Mouse (Mus musculus): ENCODE results near the gene Fbxl3. TPM values are rescaled to one million over a fixed set of nuclear protein-coding genes. Genes with fewer than 3 reads are reported as not detected.

Gene Fbxl3
- polyA plus RNA-seq, 1 experiment from 2014 or later: 16.2 TPM

DNA sequence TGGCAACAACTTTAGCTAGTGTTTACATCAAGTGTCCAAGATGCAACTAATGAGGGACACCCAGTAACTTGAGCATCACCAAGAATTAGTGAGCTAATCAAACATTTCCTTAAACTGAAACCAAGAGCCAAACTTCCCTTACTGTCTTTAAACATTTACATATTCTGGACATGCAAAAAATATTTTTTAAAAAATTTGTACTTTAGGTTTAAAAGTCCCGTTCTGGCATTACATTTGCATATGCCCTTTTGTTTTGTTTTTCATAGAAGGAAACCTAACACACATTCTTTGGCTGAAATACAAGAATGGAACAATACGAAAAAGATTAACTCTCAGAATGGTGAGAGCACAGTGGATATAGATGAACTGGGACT lies 1.2 kb downstream of the Fbxl3 start:
- H3K9me3 ChIP-seq (replicated peaks): no peaks in the 10 kb centered on the region
- DNase-seq (ENCODE audit: low spot score): no peak
- peaks cover 14% of the 10 kb centered on the region for H3K4me1 ChIP-seq
- 5% methylated on average over 2 of the region's 2 CpGs for WGBS
- peaks cover 33% of the 10 kb centered on the region for H3K36me3 ChIP-seq
- peak overlapping the region; percentile 89 for H3K4me3 ChIP-seq
- peak overlapping the region; percentile 99 for H3K27ac ChIP-seq
- H3K27me3 ChIP-seq (ENCODE audit: low read depth, poor library complexity, severe bottlenecking): no peaks in the 10 kb centered on the region

DNA sequence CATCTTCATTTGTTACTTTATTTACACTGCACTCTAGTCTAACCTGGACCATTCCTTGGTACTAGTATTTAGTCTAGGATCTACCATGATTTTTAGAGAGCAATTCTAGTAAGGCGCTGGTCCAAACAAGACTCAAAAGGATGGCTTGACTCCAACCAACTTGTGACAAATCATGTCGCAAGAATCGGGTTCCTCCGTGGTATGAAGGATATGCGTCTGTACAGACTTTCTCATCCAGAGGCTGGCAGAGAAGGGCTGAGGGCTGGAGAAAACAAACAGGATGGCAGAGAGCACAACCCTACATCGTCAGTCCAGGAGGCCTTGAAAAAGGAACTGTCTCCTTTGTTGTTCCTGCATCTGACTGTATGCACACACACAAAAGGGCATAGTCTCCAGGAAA lies 2.7 kb downstream of the Fbxl3 start:
- Histone ChIP-seq H3K36me3 (peaks cover 45% of the 10 kb centered on the region), H3K4me3 (no peak overlapping the region), H3K27me3 (ENCODE audit: low read depth, poor library complexity, severe bottlenecking) (no peaks in the 10 kb centered on the region), H3K4me1 (peaks cover 14% of the 10 kb centered on the region), H3K27ac (no peak overlapping the region), H3K9me3 (replicated peaks) (no peaks in the 10 kb centered on the region)
- WGBS: 92% methylated on average over 6 of the region's 6 CpGs
- DNase-seq (ENCODE audit: low spot score): no peak

DNA sequence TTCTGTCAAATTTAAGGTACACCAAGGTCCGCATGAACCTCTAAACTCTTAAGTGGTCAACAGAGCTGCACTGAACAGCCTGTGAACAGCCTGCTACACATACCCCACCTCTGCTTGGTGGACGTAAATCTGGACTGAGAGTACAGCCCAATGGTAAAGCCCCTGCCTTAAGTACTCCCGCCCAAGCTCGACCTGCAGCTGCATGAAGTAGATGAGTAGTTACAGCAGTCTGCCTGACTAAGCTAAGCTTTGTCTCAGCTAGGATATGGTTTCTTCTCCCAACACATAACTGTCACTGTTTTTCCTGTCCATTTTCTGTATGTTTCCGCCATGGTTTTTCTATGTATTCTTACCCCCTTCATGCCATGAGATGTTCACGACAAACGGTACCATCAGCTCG lies 3.5 kb downstream of the Fbxl3 start:
- Histone ChIP-seq H3K36me3 (peaks cover 53% of the 10 kb centered on the region), H3K4me3 (no peak overlapping the region), H3K4me1 (peaks cover 14% of the 10 kb centered on the region), H3K9me3 (replicated peaks) (no peaks in the 10 kb centered on the region), H3K27ac (no peak overlapping the region), H3K27me3 (ENCODE audit: low read depth, poor library complexity, severe bottlenecking) (no peaks in the 10 kb centered on the region)
- no peak for DNase-seq (ENCODE audit: low spot score)
- WGBS: 89% methylated on average over 8 of the region's 8 CpGs

DNA sequence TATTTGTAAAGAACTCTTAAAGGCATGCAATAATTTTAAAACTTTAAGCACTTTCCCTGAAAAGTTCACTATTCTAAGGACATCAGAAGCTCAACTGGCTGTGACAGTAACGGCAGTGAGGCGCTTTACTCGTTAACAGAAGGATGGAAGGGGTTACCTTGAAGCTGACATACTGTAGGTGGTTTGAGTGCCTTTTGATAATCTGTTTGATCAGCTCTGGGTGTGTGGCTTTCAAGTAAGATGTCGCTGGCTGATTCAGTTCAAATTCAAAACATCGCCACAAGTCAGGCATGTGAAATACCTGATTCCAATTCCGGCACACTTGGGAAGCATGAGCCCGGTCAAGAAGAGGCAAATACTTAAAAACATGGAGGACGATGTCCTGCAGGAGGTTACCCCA lies 4.3 kb downstream of the Fbxl3 start:
- DNase-seq (ENCODE audit: low spot score): no peak
- Histone ChIP-seq H3K27ac (no peak overlapping the region), H3K9me3 (replicated peaks) (no peaks in the 10 kb centered on the region), H3K36me3 (peaks cover 57% of the 10 kb centered on the region), H3K4me1 (peaks cover 10% of the 10 kb centered on the region), H3K4me3 (no peak overlapping the region), H3K27me3 (ENCODE audit: low read depth, poor library complexity, severe bottlenecking) (no peaks in the 10 kb centered on the region)
- WGBS: 93% methylated on average over 8 of the region's 8 CpGs

DNA sequence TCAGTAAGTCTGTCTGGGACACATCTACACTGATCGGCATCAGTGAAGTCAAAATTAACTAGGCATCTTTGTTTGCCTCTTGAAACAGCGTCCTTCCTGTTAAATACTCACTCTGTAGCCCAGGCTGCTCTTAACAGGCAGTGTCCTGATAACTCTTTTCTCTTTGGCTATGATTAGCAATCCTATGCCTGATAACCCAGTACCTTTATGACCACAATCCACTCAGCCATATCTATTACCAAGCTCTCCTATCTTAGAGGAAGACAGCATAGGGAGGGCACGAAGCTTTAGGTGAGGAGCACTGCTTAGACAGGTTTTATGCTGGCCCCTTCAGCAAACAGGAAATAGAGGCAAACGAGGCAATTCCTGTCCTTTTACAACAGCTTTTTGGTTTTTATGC lies 5.7 kb downstream of the Fbxl3 start:
- H3K36me3 ChIP-seq: peaks cover 66% of the 10 kb centered on the region
- H3K4me3 ChIP-seq: no peak overlapping the region
- no peak for DNase-seq (ENCODE audit: low spot score)
- peaks cover 10% of the 10 kb centered on the region for H3K4me1 ChIP-seq
- no peaks in the 10 kb centered on the region for H3K27me3 ChIP-seq (ENCODE audit: low read depth, poor library complexity, severe bottlenecking)
- H3K27ac ChIP-seq: no peak overlapping the region
- no peaks in the 10 kb centered on the region for H3K9me3 ChIP-seq (replicated peaks)
- WGBS: 74% methylated on average over 4 of the region's 4 CpGs

DNA sequence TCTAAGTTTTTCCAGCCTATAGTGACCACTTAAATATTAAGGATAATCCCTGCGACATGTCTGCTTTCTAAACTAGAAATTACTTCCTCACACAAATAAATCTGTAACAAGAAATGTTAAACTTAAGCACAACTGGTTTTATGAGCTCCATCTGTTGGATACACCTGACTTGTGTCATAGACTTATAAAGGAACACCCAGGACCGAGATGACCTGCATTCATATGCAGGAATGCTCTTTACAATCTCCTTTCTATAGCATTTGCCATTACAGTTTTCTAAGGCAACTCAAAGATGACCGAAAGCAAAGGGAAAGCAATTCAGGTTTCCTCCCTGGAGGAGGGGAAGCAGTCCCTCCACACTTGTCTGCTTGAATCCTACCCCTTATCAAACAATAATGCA lies 6.1 kb downstream of the Fbxl3 start:
- Histone ChIP-seq H3K9me3 (replicated peaks) (no peaks in the 10 kb centered on the region), H3K27ac (no peak overlapping the region), H3K4me3 (no peak overlapping the region), H3K36me3 (peaks cover 71% of the 10 kb centered on the region), H3K27me3 (ENCODE audit: low read depth, poor library complexity, severe bottlenecking) (no peaks in the 10 kb centered on the region), H3K4me1 (peaks cover 10% of the 10 kb centered on the region)
- WGBS: 87% methylated on average over 3 of the region's 3 CpGs
- DNase-seq (ENCODE audit: low spot score): no peak

DNA sequence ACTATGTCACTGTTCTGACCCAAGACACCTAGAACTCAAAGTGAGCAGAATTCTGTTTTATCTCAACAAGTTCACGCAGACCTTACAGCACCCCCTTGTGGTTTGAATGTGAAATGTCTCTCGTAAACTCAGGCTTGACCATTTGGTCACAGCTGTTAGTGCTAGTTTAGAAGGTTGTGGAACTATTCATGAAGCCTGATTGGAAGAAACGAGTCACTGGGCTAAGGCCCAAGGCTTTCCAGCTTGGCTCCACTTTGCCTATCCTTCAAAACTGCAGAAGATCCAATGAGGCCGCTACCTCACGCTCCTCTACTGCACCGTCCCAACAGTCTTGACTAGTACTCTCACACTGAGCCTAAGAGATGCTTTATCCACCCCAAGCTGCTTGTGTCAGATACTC lies 10.7 kb downstream of the Fbxl3 start:
- Histone ChIP-seq H3K4me3 (no peak overlapping the region), H3K36me3 (peaks cover 84% of the 10 kb centered on the region), H3K27me3 (ENCODE audit: low read depth, poor library complexity, severe bottlenecking) (no peaks in the 10 kb centered on the region), H3K9me3 (replicated peaks) (no peaks in the 10 kb centered on the region), H3K27ac (no peak overlapping the region), H3K4me1 (no peaks in the 10 kb centered on the region)
- WGBS: 72% methylated on average over 6 of the region's 6 CpGs
- DNase-seq (ENCODE audit: low spot score): peak; percentile 40

DNA sequence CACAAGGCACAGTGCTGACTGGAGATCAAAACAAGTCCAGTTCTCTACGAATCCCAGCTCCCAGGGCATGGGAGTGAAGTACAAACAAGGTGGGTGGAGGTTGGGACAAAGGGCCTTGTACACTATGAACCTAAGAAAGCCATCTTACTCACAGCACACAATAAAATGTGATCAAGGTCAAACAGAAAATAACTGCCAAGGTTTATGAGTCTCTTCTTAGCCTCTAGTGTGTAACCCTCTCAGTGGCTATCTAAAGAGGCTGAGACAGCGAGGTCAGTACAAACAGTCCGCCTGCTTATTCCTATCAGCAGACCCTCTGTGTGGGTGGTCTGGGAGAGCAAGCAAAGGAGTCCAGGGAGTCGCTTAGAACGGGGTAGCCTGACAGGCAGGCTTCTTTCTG lies 11.5 kb downstream of the Fbxl3 start:
- no peaks in the 10 kb centered on the region for H3K4me1 ChIP-seq
- 88% methylated on average over 5 of the region's 5 CpGs for WGBS
- H3K9me3 ChIP-seq (replicated peaks): no peaks in the 10 kb centered on the region
- no peak overlapping the region for H3K4me3 ChIP-seq
- peaks cover 82% of the 10 kb centered on the region for H3K36me3 ChIP-seq
- H3K27ac ChIP-seq: no peak overlapping the region
- no peak for DNase-seq (ENCODE audit: low spot score)
- no peaks in the 10 kb centered on the region for H3K27me3 ChIP-seq (ENCODE audit: low read depth, poor library complexity, severe bottlenecking)

DNA sequence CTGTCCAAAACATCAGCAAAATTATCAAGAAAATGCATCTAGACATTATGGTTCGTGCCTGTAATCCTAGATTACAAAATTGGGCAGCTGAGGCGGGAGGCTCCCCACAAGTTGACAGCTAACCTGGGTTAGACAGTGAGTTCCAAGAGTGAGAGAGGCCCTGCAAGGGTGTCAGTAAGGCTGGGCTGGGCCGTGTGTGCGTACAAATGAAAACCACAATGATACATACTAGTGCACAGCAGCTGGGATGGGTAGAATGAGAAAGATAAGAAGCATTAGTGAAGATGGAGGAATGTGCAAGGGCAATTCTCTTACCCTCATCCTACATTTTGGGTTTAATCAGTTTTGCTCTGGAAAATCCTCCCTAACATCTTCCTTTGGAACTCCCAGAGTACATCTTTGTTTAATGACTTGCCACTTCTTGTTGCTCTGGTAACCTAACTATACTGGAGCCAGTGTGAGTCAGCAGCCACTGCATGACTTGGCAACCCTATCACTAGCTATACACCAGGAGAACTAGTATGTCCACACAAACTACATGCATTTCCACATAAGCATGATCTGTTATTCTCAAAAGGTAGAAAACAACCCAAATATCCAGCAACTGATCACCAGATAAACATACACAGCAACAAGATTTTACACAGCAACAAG lies 12.6 kb downstream of the Fbxl3 start:
- Histone ChIP-seq H3K4me1 (no peaks in the 10 kb centered on the region), H3K36me3 (peaks cover 85% of the 10 kb centered on the region), H3K9me3 (replicated peaks) (no peaks in the 10 kb centered on the region), H3K27ac (no peak overlapping the region), H3K4me3 (no peak overlapping the region), H3K27me3 (ENCODE audit: low read depth, poor library complexity, severe bottlenecking) (no peaks in the 10 kb centered on the region)
- 89% methylated on average over 4 of the region's 4 CpGs for WGBS
- no peak for DNase-seq (ENCODE audit: low spot score)

DNA sequence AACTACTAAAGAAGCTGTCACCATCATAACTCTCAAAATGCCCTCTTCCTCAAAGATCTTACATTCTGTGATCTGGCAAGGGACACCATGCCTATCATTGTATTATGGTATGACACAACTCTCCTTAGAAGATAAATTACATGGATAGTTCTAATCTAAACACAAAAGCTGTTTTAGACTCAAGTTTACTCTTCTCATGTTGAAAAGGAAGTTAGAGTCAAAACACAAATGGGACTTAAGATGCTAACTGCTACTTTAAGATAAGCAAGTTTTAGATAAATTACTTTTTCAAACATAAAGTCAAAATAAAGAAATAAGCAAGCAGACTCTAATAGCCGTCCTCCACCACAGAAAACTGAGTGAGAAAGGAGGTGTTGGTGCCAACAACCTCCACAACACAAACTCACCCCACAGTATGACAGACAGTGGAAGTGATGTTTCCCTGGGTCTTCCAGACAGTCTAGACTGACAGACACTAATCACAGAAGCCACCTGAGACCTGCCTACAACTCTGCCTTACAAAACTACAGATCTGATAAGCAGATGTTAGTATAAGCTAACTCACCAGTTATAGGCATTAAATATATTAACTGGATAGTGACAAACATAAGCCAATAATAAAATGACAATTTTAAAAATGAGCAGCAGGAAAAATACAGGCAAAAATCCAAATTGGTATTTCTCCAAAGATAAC lies 13.4 kb downstream of the Fbxl3 start:
- no peak overlapping the region for H3K27ac ChIP-seq
- no peaks in the 10 kb centered on the region for H3K27me3 ChIP-seq (ENCODE audit: low read depth, poor library complexity, severe bottlenecking)
- H3K4me3 ChIP-seq: no peak overlapping the region
- H3K36me3 ChIP-seq: peaks cover 82% of the 10 kb centered on the region
- 92% methylated on average over 1 of the region's 1 CpGs for WGBS
- no peaks in the 10 kb centered on the region for H3K9me3 ChIP-seq (replicated peaks)
- H3K4me1 ChIP-seq: no peaks in the 10 kb centered on the region
- no peak for DNase-seq (ENCODE audit: low spot score)

DNA sequence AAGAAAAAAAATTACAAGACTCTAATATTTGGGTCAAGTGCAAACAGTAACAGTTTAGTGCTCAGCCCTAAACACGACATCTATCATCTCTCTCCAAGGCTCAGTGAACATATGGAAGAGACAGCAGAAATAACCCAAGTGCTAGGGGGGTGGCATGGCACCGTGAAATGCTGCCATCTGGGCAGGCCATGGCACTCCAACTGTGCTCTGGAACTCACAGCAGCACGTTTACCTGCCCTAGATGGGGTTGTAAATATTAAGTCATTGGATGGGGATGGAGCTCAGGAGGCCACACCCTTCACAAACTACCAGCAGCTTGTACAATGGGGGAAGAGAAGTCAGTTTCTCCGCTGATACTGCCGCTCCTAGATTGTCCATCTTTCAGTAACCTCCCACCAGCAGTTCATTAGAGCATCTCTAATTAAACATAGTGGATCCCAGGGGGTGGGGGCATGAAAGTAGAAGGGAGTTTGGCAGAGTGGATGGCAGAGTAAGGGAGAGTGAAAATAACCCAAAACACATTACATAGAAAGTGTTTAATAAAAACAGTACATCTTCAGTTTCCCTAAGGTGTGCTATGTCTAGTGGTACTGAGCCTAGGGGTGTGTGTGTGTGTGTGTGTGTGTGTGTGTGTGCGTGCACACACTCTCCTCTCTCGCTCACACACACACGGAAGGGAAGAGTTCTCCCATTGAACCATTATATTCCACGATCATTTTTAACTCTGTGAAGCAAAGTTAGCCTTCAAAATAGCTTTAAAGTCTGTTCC lies 20.0 kb downstream of the Fbxl3 start:
- Histone ChIP-seq H3K4me1 (no peaks in the 10 kb centered on the region), H3K27me3 (ENCODE audit: low read depth, poor library complexity, severe bottlenecking) (no peaks in the 10 kb centered on the region), H3K9me3 (replicated peaks) (no peaks in the 10 kb centered on the region), H3K4me3 (no peak overlapping the region), H3K36me3 (peaks cover 77% of the 10 kb centered on the region), H3K27ac (no peak overlapping the region)
- DNase-seq (ENCODE audit: low spot score): no peak
- 88% methylated on average over 9 of the region's 9 CpGs for WGBS

DNA sequence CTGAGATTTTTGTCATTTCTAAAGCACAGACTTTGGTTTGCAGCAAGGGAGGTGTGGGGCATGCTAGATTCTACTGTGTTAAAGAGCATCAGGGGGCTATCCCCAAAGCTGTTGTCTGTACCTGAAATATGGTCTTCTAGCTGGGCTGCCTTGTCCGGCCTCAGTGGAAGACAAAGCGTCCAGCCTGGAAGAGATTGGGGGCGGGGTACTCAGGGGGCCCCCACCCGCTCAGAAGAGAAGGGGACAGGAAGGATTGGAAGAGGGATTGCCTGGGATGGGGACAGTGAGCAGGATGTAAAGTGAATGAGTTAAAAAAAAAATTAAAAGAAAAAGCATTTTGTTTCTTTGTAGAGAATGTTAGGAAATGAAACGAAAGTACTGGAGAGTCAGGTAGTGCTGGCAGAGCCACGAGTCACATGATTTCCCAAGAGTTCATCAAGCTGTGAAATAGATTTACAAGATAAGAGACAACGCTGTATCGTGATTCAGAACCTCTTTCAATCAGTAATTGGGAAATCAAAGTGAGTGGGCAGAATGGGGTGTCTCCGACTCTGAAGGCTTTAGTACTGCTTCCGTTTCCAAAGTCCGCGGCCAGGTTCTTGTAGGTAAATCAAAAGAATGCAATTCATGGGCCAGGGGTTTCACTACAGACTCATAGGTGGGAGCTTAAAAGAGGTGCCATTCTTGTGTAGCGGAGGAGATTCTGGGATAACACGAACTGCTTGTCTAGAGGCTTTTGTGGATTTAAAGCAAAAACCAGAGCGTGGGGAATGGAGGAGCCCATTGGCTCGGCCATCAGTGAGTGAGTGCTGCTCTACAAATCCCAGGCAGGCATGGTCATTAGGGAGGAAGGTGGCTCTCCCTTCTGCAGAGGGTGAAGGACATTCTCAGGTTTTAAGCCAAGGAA lies 21.1 kb downstream of the Fbxl3 start:
- 90% methylated on average over 16 of the region's 16 CpGs for WGBS

More for the DNA sequence above, 21.1 kb downstream of the Fbxl3 start:
- Histone ChIP-seq H3K4me1 (no peaks in the 10 kb centered on the region), H3K27me3 (ENCODE audit: low read depth, poor library complexity, severe bottlenecking) (no peaks in the 10 kb centered on the region), H3K36me3 (peaks cover 81% of the 10 kb centered on the region), H3K4me3 (no peak overlapping the region), H3K27ac (no peak overlapping the region), H3K9me3 (replicated peaks) (no peaks in the 10 kb centered on the region)
- no peak for DNase-seq (ENCODE audit: low spot score)

Data from limb, embryonic 10.5 days (tissue).